Mouse (Mus musculus) R1 (cell line): ENCODE results near the gene Lad1.

Experiments used
- DNase-seq: peaks from one replicate; pipeline ENCODE4 v3.0.0-alpha.2; 2018; ENCODE audit warnings: low read depth, low spot score

The Lad1 gene

DNA sequence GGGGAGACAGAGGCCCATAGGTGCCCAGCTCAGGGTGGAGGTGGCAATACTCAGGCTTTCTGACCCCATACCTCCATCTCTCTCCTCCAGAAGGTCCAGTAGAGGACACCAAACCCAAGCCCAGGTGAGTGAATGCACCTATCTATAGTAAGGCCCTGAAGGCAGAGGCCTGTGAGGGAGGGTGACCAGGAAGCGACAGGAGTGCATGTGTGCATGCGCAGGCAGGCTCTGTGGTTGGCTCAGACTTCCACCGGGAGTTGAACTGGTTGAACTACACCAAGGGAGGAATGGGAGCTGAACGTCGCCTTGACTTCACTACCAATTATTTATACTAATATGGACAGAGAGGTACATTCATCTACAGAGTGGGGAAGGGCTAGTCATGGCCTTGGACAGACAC is 28.2 kb downstream of the Lad1 start:
- no peak for DNase-seq

DNA sequence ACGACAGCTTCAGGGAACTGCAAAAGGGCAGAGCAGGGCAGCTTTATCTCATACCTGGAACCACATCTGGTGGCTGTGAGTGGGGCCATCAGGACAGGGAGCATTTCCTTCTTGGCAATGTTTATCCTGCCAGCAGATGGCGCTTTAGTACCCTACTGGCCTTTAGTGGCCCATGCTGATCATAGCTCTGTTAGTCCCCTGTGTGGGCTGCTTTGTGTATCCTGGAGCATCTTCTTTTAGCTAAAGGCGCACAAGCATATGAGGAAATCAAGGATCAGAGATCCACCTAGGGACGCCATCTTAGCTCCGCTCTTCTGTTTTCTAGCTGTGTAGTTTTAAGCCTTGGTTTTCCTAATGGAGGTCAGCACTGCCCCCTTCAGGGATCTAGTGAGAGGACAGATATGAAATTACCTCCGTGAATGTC is 28.8 kb downstream of the Lad1 start:
- DNase-seq, result peak; percentile 73

- no peak for DNase-seq
Measured at GRCm38 (mm10) chr1:135847611-135848351, 29.4 kb downstream of the Lad1 start.

- no peak for DNase-seq
Measured at GRCm38 (mm10) chr1:135850722-135851512, 32.5 kb downstream of the Lad1 start.

DNA sequence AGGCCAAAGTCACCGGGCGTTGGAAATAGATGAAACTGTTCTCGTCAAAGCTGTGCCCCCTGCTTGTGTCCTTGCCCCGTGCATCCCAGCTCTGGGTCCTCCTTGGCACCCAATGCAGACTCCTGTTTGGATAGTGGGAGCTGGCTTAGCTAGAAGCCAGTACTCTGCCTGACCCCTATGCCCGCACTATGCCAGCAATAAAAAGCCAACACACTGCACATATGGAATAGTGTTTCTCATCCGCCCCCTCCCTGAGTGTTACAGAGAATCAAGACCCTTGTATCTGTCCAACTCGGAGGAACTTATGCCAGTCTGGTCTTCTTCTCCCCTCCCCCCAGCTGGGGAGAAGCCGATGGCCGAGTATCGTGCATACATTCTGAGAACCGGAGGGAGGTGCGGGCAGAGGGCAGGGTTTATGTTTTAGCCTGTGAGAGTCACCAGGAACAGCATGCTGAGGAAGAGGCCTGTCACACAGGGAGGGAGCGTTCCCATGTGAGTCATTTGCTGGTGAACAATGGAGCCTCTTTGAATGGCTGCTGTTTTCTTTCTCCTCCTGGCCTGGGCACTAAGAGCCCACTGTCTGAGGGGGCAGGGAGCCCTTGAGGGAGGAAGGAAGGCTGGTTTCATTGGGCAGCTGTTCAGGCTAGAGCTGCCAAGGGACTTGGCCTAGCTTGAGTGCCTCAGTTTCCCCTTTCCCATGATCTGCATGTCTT is 33.8 kb downstream of the Lad1 start:
- DNase-seq, result no peak

DNA sequence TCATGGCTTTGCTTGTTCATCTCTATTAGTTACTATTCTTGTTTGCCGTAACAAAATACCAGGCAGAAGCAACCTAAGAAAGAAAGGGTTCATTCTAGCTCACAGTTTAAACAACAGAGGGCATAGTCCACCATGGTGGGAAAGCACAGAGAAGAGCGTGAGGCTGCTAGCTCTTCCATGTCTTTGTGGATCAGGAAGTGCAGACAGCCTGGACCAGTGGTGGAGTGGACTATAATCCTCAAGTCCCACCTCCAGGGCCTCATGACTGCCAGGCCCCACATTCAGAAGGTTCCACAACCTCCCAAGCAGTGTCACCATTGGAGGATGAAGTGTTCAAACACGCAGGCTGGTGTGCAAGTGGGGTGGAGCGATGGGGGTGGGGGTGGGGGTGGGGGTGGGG is 34.8 kb downstream of the Lad1 start:
- no peak for DNase-seq

DNA sequence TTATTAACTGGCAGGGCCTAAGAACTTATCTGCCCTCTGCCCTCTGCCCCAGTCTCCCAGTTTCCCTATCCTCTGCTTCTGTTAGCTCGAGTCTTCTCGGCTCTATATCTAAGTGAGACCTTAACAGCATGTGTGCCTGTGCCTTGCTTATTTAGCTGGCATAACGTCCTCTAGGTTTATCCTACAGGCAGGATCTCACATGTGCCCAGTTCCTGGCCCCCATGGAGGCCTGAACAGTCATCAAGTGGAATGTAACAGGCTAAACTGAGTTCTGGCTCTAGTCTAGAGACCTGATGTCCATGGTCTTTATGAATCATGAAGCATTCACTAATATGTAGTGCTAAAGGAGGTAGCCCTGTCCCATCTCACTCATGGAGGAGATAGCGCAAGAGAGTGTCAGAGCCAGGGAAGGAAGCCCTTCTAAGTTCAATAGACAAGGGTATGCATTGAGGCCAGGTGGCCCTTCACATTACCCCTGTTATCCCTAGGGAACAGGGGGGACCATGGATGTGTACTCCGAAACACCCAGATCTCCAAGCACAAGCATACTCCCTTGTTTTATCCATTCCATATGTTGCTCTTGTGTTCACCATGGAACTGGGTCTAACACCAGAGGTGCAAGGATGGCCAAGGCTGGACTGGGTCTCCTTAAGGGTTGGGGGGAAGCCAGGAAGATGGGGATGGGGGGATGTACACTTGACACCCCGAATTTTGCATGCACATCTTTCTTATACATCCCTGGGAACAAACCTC is 36.4 kb downstream of the Lad1 start:
- no peak for DNase-seq

- no peak for DNase-seq
Measured at GRCm38 (mm10) chr1:135855344-135855687, 36.9 kb downstream of the Lad1 start.

- DNase-seq, result no peak
Measured at GRCm38 (mm10) chr1:135856070-135856469, 37.7 kb downstream of the Lad1 start.

GRCm38 (mm10) chr1:135857137-135857775 is 38.9 kb downstream of the Lad1 start:
- DNase-seq, result peak; percentile 51

DNA sequence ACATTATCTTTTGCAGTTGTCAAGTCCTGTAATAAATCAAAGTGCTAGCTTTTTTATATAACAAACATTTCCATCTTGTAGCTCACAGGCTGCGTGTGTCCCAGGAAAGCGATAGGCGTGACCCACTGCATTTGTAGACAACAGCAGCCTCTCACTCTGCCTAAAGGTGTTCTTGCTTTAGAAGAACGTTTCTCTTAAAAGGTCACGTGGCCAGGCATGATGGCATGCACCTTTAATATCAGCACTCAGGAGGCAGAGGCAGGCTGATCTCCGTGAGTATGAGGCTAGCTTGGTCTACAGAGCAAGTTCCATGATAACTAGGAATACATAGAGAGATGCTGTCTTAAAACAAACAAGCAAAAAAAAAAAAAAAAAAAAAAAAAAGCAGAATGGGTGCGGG is 40.1 kb downstream of the Lad1 start:
- no peak for DNase-seq

DNA sequence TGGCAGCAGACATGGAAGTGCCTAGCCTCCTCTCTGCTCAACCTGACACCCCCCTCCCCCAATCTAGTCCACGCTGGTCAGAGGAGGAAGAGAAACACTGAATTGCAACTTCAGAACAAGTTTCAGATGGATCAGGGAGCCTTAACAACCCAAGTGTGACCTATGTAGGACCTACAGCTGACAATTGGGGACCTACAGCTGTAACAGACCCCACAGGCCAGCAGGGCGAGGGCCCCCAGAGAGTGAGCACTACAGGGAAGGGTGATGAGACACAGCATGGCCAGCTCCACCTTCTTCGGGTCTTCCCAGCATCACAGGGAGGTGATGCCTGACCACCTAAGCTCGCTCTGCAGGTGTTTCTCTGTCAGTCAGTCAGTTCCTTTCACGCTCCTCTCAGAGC is 42.7 kb downstream of the Lad1 start:
- DNase-seq, result no peak

- DNase-seq, result no peak
Measured at GRCm38 (mm10) chr1:135861980-135862552, 43.7 kb downstream of the Lad1 start.

- no peak for DNase-seq
Measured at GRCm38 (mm10) chr1:135862561-135862960, 44.2 kb downstream of the Lad1 start.

DNA sequence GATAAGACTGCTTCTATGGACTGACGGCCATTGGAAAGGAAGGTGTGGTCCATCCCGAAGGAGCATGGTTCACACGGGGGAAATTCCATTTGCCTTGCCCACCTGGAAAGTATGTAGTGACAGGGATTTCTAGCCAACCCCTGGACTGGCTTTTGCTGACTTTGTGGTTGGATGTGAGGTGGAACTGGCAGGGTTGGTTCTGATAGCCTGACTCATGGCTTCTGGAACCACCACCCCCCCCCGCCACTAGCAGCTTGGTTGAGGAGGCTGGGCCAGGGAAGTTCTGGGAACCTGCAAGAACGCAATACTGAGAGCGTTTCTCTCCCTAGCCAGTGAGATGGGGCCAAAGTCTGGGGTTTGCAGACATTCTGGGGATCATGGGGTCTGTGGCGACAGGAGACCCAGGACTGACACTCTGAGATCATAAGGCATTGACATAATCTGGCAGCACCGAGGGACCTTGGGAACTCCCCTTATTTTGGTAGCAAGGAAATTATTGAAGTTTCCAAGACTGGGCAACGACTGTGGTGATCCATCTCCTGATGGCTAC is 45.5 kb downstream of the Lad1 start:
- no peak for DNase-seq

GRCm38 (mm10) chr1:135864830-135865229 is 46.4 kb downstream of the Lad1 start:
- no peak for DNase-seq

- DNase-seq, result peak; percentile 76
Measured at GRCm38 (mm10) chr1:135865518-135866194, 47.3 kb downstream of the Lad1 start.

DNA sequence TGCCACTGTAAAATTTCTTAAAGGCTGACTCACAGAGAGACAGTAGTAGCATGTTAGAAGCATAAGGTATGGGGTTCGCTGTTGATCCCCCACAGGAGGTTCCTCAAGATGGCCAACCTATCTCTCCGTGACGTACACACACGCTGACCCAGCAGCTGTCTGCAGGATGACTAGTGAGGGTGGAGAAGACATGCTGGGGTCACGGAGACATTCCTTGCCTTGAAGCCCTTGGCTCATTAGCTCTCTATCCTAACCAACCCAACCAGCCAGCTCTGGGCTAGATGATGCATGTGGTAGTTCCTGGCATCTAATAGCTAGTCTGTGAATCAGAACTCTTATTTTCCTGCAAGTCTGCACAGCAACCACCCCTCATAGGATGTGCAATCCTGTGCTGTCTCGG is 50.2 kb downstream of the Lad1 start:
- no peak for DNase-seq

- DNase-seq, result no peak
Measured at GRCm38 (mm10) chr1:135872991-135873390, 54.6 kb downstream of the Lad1 start.

DNA sequence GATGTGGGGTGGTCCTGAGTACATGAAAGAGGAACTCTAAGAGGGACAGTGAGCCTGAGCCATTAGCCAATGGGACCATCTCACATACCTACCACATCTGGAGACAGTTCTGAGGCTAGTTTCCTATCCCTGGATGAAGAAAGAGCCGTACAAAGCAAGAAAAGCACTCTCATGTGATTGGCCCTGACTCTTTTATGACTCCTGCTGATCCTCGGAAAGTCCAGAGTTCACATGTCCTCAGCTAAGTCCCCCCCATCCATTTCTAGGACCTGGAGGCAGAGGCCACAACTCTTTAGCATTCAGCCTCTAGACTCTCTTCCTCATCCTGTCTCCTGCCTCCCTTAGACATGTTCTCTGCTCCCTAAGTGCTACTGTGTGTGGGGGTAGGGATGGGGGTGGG is 58.9 kb downstream of the Lad1 start:
- DNase-seq, result no peak
